8 mouse cellular contexts compared by ENCODE assay signal in genomic region chr13:12461730-12462119, GRCm38 (mm10). TPM values are rescaled to one million over a fixed set of nuclear protein-coding genes. Genes with fewer than 3 reads are reported as not detected.
DNase-seq lines count a peak whose midpoint lies in the region; ATAC-seq and TF ChIP-seq lines count a peak whose summit lies in the region.

No protein-coding gene starts in this region.

- WGBS in heart, embryonic 10.5 days = 3% methylated on average over 7 of the region's 7 CpGs
- WGBS in limb, embryonic 14.5 days = 3% methylated on average over 7 of the region's 7 CpGs
- 1% methylated on average over 7 of the region's 7 CpGs for WGBS in stomach, embryonic 15.5 days

- H3K4me3 ChIP-seq in heart, embryonic 10.5 days = peak overlapping the region; percentile 75
- H3K4me3 ChIP-seq in E14TG2a.4 (replicated peaks; ENCODE audit: low read length) = peak overlapping the region; percentile 91
- H3K4me3 ChIP-seq in embryonic fibroblast, embryonic 13.5 days (ENCODE audit: insufficient read depth, low read length) = peak overlapping the region; percentile 93
- H3K4me3 ChIP-seq in limb, embryonic 14.5 days (replicated peaks; ENCODE audit: low read length) = peak overlapping the region; percentile 69
- H3K4me3 ChIP-seq in stomach, embryonic 15.5 days (replicated peaks) = peak overlapping the region; percentile 73

- H3K36me3 ChIP-seq in heart, embryonic 10.5 days = no peaks in the 10 kb centered on the region
- no peaks in the 10 kb centered on the region for H3K36me3 ChIP-seq in E14TG2a.4 (ENCODE audit: insufficient read depth, low read length)
- H3K36me3 ChIP-seq in limb, embryonic 14.5 days (ENCODE audit: control insufficient read depth, insufficient read depth, low read length) = 0 out of 2 replicates have a peak, but pooled peaks cover 4% of the 10 kb centered on the region
- no peaks in the 10 kb centered on the region for H3K36me3 ChIP-seq in stomach, embryonic 15.5 days

- DNase-seq in heart, embryonic 10.5 days (ENCODE audit: low spot score) = no peak
- DNase-seq in heart, postnatal 36 days = no peak
- no peak for DNase-seq in limb, embryonic 14.5 days (ENCODE audit: low spot score)
- no peak for DNase-seq in thymus, postnatal 14 days
- DNase-seq in urinary bladder, adult 2 months (ENCODE audit: low spot score) = no peak

- TF ChIP-seq POLR2A in embryonic fibroblast, embryonic 13.5 days (IDR thresholded peaks at IDR 0.05; ENCODE audit: low read depth, low read length) = no peak; the same call in 1 of the 2 replicates
- no peak for TF ChIP-seq POLR2A in limb, embryonic 14.5 days (IDR thresholded peaks at IDR 0.05; ENCODE audit: borderline replicate concordance, extremely low read depth, insufficient read depth, insufficient read length)

- TF ChIP-seq CTCF in E14TG2a.4 (conservative IDR thresholded peaks at IDR 0.05; ENCODE audit: low read length) = no peak
- no peak for TF ChIP-seq CTCF in embryonic fibroblast, embryonic 13.5 days (IDR thresholded peaks at IDR 0.05; ENCODE audit: borderline replicate concordance, insufficient read depth, low read length)

- peak overlapping the region; percentile 86 for H3K27ac ChIP-seq in heart, embryonic 10.5 days
- H3K27ac ChIP-seq in embryonic fibroblast, embryonic 13.5 days (ENCODE audit: insufficient read depth, low read length) = 0 out of 2 replicates have a peak overlapping the region, but pooled peaks have one; percentile 10
- no peak overlapping the region for H3K27ac ChIP-seq in limb, embryonic 14.5 days (replicated peaks; ENCODE audit: low read depth, low read length)
- H3K27ac ChIP-seq in stomach, embryonic 15.5 days = peak overlapping the region; percentile 33; the same call in 1 of the 2 replicates

- H3K4me1 ChIP-seq in heart, embryonic 10.5 days = peaks cover 5% of the 10 kb centered on the region; the same call in 1 of the 2 replicates
- H3K4me1 ChIP-seq in E14TG2a.4 (replicated peaks; ENCODE audit: low read depth, low read length) = peaks cover 33% of the 10 kb centered on the region
- H3K4me1 ChIP-seq in embryonic fibroblast, embryonic 13.5 days (ENCODE audit: control insufficient read depth, insufficient read depth, low read length) = no peaks in the 10 kb centered on the region
- 0 out of 2 replicates have a peak, but pooled peaks cover 3% of the 10 kb centered on the region for H3K4me1 ChIP-seq in limb, embryonic 14.5 days (ENCODE audit: control insufficient read depth, insufficient read depth, low read length)
- no peaks in the 10 kb centered on the region for H3K4me1 ChIP-seq in stomach, embryonic 15.5 days

- ATAC-seq in limb, embryonic 14.5 days (ENCODE audit: low FRiP score, low read depth) = no peak; the same call in 1 of the 2 replicates
- peak; percentile 38; the same call in 1 of the 2 replicates for ATAC-seq in stomach, embryonic 15.5 days (ENCODE audit: insufficient read depth, low FRiP score, low read depth)

- H3K4me2 ChIP-seq in limb, embryonic 14.5 days (replicated peaks; ENCODE audit: low read depth, low read length, severe bottlenecking) = peak overlapping the region; percentile 70
- peak overlapping the region; percentile 61 for H3K4me2 ChIP-seq in stomach, embryonic 15.5 days

- no peaks in the 10 kb centered on the region for H3K27me3 ChIP-seq in heart, embryonic 10.5 days (ENCODE audit: insufficient read depth, poor library complexity, severe bottlenecking)
- no peaks in the 10 kb centered on the region for H3K27me3 ChIP-seq in E14TG2a.4 (ENCODE audit: insufficient read depth, low read length)
- H3K27me3 ChIP-seq in limb, embryonic 14.5 days (ENCODE audit: control insufficient read depth, insufficient read depth, low read length) = no peaks in the 10 kb centered on the region
- H3K27me3 ChIP-seq in stomach, embryonic 15.5 days (replicated peaks) = no peaks in the 10 kb centered on the region

- intact Hi-C loops in heart, postnatal 36 days (cut with DNase I) = loop anchor here (2.0 to 5.0 kb wide), 2 partner anchors 67 to 106 kb away; partner anchors contain the start of genes Ero1lb and Heatr1

- peak overlapping the region; percentile 73 for H3K9ac ChIP-seq in limb, embryonic 14.5 days (ENCODE audit: low read depth, low read length, severe bottlenecking)
- H3K9ac ChIP-seq in stomach, embryonic 15.5 days = no peak overlapping the region; the same call in 1 of the 2 replicates

- H3K9me3 ChIP-seq in heart, embryonic 10.5 days = no peaks in the 10 kb centered on the region
- H3K9me3 ChIP-seq in E14TG2a.4 (ENCODE audit: low read length) = no peaks in the 10 kb centered on the region
- H3K9me3 ChIP-seq in limb, embryonic 14.5 days (ENCODE audit: control insufficient read depth, low read length) = no peaks in the 10 kb centered on the region
- no peaks in the 10 kb centered on the region for H3K9me3 ChIP-seq in stomach, embryonic 15.5 days

RNA-seq across cellular contexts. Expression of gene Lgals8, which starts 3.0 kb away (rescaled TPM):
- 10.5 and 11.2 TPM in 2 replicates for polyA plus RNA-seq in heart, embryonic 10.5 days (2016; fragmentation: Nextera tagmentation; extraction: Ambion mirVana)
- total RNA-seq in heart, postnatal 36 days (2021) = 10 to 100 TPM; 39.4 to 42.8 TPM
- polyA plus RNA-seq in embryonic fibroblast, embryonic 13.5 days (2011; ENCODE audit: insufficient read length, low read depth, missing spikeins) = 56.6 and 72.2 TPM in 2 replicates
- polyA plus RNA-seq in limb, embryonic 14.5 days (2012; rRNA removed) = 27.5 and 29.1 TPM in 2 replicates
- 19.9 and 21.6 TPM in 2 replicates for polyA plus RNA-seq in limb, embryonic 14.5 days (2014; fragmentation: Nextera tagmentation; extraction: Ambion mirVana)
- 26.8 and 28.5 TPM in 2 replicates for polyA plus RNA-seq in stomach, embryonic 15.5 days (2015; fragmentation: Nextera tagmentation; extraction: Ambion mirVana)
- polyA plus RNA-seq in urinary bladder, adult 2 months (2012; rRNA removed) = 72.1 and 76.1 TPM in 2 replicates

RNA-seq across cellular contexts. Expression of gene Edaradd, which starts 58.5 kb away (rescaled TPM):
- 0.39 and 0.67 TPM in 2 replicates for polyA plus RNA-seq in heart, embryonic 10.5 days (2016; fragmentation: Nextera tagmentation; extraction: Ambion mirVana)
- under 1 TPM in 1 of 2 experiments, not detected in 1; 0.05 TPM for total RNA-seq in heart, postnatal 36 days (2021)
- polyA plus RNA-seq in embryonic fibroblast, embryonic 13.5 days (2011; ENCODE audit: insufficient read length, low read depth, missing spikeins) = 0.10 TPM in 1 of 2 replicates, not detected in the other
- 1.5 and 1.7 TPM in 2 replicates for polyA plus RNA-seq in limb, embryonic 14.5 days (2012; rRNA removed)
- 3.8 and 4.5 TPM in 2 replicates for polyA plus RNA-seq in limb, embryonic 14.5 days (2014; fragmentation: Nextera tagmentation; extraction: Ambion mirVana)
- 5.7 and 6.1 TPM in 2 replicates for polyA plus RNA-seq in stomach, embryonic 15.5 days (2015; fragmentation: Nextera tagmentation; extraction: Ambion mirVana)
- 1.0 and 1.3 TPM in 2 replicates for polyA plus RNA-seq in urinary bladder, adult 2 months (2012; rRNA removed)
